8 mouse cellular contexts compared by ENCODE assay signal in genomic region chr7:120203789-120204188, GRCm38 (mm10). TPM values are rescaled to one million over a fixed set of nuclear protein-coding genes. Genes with fewer than 3 reads are reported as not detected.
DNase-seq lines count a peak whose midpoint lies in the region; ATAC-seq and TF ChIP-seq lines count a peak whose summit lies in the region.

Gene Abca14 (plus strand): TSS chr7:120203961.

- no peak within 1 kb of the TSS for H3K4me3 ChIP-seq in gastrocnemius, adult 2 months
- H3K4me3 ChIP-seq in hindbrain, embryonic 14.5 days (replicated peaks; ENCODE audit: low read length): no peak within 1 kb of the TSS
- H3K4me3 ChIP-seq in lung, embryonic 15.5 days: no peak within 1 kb of the TSS

- 4% methylated on average over 26 of the region's 26 CpGs for WGBS in hindbrain, embryonic 14.5 days
- 4% methylated on average over 26 of the region's 26 CpGs for WGBS in lung, embryonic 15.5 days

- no peak; the same call in 1 of the 2 replicates for TF ChIP-seq CTCF in gastrocnemius, adult 2 months (IDR thresholded peaks at IDR 0.05)

- peaks cover 25% of the 10 kb centered on the region for H3K27me3 ChIP-seq in hindbrain, embryonic 14.5 days (ENCODE audit: control insufficient read depth, insufficient read depth, low read length)
- peaks cover 28% of the 10 kb centered on the region for H3K27me3 ChIP-seq in lung, embryonic 15.5 days

- ATAC-seq in common myeloid progenitor, adult 5-6 weeks (replicated peaks; ENCODE audit: low read depth, poor library complexity, severe bottlenecking): peak; percentile 93
- peak; percentile 87 for ATAC-seq in hindbrain, embryonic 14.5 days (ENCODE audit: low FRiP score)
- peak; percentile 73; the same call in 1 of the 2 replicates for ATAC-seq in lung, embryonic 15.5 days (ENCODE audit: borderline replicate concordance, extremely low read depth, low FRiP score, low TSS enrichment)

- DNase-seq in adrenal gland, adult 18-20 months (ENCODE audit: low spot score in 2 of 2): peak; percentile 83 to 89
- peak; percentile 89 for DNase-seq in gastrocnemius, adult 2 months
- peak; percentile 79 for DNase-seq in hindbrain, embryonic 14.5 days (ENCODE audit: low spot score)
- peak; percentile 94 for DNase-seq in layer of hippocampus, postnatal 10 days (ENCODE audit: low spot score in 2 of 2)
- DNase-seq in ovary, postnatal 14 days (ENCODE audit: low spot score): peak; percentile 81
- peak; percentile 79 to 85 for DNase-seq in urinary bladder, postnatal 36 days (ENCODE audit: low spot score in 2 of 2)

- no peak within 1 kb of the TSS for H3K9ac ChIP-seq in hindbrain, embryonic 14.5 days
- no peak within 1 kb of the TSS for H3K9ac ChIP-seq in lung, embryonic 15.5 days

- H3K36me3 ChIP-seq in hindbrain, embryonic 14.5 days (replicated peaks; ENCODE audit: control insufficient read depth, insufficient read depth): no peaks in the 10 kb centered on the region
- H3K36me3 ChIP-seq in lung, embryonic 15.5 days: no peaks in the 10 kb centered on the region

- intact Hi-C loops in gastrocnemius, adult 2 months (cut with DNase I): loop anchor here (2.0 kb wide), 3 partner anchors 79 to 355 kb away; partner anchors contain the start of gene Dnah3

- peak within 1 kb of the TSS; percentile 26 for H3K4me2 ChIP-seq in hindbrain, embryonic 14.5 days (replicated peaks)
- no peak within 1 kb of the TSS for H3K4me2 ChIP-seq in lung, embryonic 15.5 days

- H3K9me3 ChIP-seq in hindbrain, embryonic 14.5 days (ENCODE audit: control insufficient read depth, low read length): no peaks in the 10 kb centered on the region
- no peaks in the 10 kb centered on the region for H3K9me3 ChIP-seq in lung, embryonic 15.5 days

- no peak within 1 kb of the TSS for H3K27ac ChIP-seq in gastrocnemius, adult 2 months
- no peak within 1 kb of the TSS for H3K27ac ChIP-seq in hindbrain, embryonic 14.5 days
- no peak within 1 kb of the TSS for H3K27ac ChIP-seq in lung, embryonic 15.5 days

- peaks cover 8% of the 10 kb centered on the region; the same call in 1 of the 2 replicates for H3K4me1 ChIP-seq in hindbrain, embryonic 14.5 days (replicated peaks; ENCODE audit: control insufficient read depth, insufficient read depth, low read length)
- peaks cover 15% of the 10 kb centered on the region for H3K4me1 ChIP-seq in lung, embryonic 15.5 days

RNA-seq across cellular contexts. Expression of gene Abca14, which starts in this region (rescaled TPM):
- not detected for total RNA-seq in adrenal gland, adult 18-20 months (2021)
- total RNA-seq in common myeloid progenitor, adult 5-6 weeks (2017): not detected in 2 replicates
- total RNA-seq in gastrocnemius, adult 2 months (2021): not detected
- not detected in 2 replicates for polyA plus RNA-seq in hindbrain, embryonic 14.5 days (2014; fragmentation: Nextera tagmentation; extraction: Ambion mirVana)
- not detected for total RNA-seq in layer of hippocampus, postnatal 10 days (2021)
- polyA plus RNA-seq in lung, embryonic 15.5 days (2015; fragmentation: Nextera tagmentation; extraction: Ambion mirVana): not detected in 2 replicates

Comparison
In these comparisons a context has a peak if more than half of its experiments do, and no peak if none do; other contexts are left out.
1. Peak in DNase-seq in adrenal gland, adult 18-20 months; RNA of the gene not detected or under 1 TPM.
2. Peak in ATAC-seq in common myeloid progenitor, adult 5-6 weeks; RNA of the gene not detected or under 1 TPM.
3. Peak in DNase-seq in gastrocnemius, adult 2 months; RNA of the gene not detected or under 1 TPM.
4. Peak in DNase-seq, ATAC-seq and H3K4me2 ChIP-seq in hindbrain, embryonic 14.5 days; RNA of the gene not detected or under 1 TPM.
5. Peak in DNase-seq in layer of hippocampus, postnatal 10 days; RNA of the gene not detected or under 1 TPM.
6. Peak in ATAC-seq in lung, embryonic 15.5 days; RNA of the gene not detected or under 1 TPM.